Mouse (Mus musculus): ENCODE results near the gene Ppid. TPM values are rescaled to one million over a fixed set of nuclear protein-coding genes. Genes with fewer than 3 reads are reported as not detected.

Gene Ppid
- polyA plus RNA-seq, 1 experiment from 2014 or later: 161 TPM

GRCm38 (mm10) chr3:79627484-79628181, 36.5 kb downstream of the Ppid start:
- Histone ChIP-seq H3K27me3 (no peaks in the 10 kb centered on the region), H3K27ac (replicated peaks) (0 out of 2 replicates have a peak overlapping the region, but pooled peaks have one; percentile 78), H3K36me3 (peaks cover 17% of the 10 kb centered on the region), H3K4me1 (replicated peaks) (peaks cover 20% of the 10 kb centered on the region), H3K4me3 (peak overlapping the region; percentile 67), H3K4me2 (peak overlapping the region; percentile 81), H3K9ac (peak overlapping the region; percentile 75), H3K9me3 (no peaks in the 10 kb centered on the region)
- ATAC-seq (ENCODE audit: low read depth): no peak
- 35% methylated on average over 10 of the region's 10 CpGs for WGBS

- no peak for ATAC-seq (ENCODE audit: low read depth)
- Histone ChIP-seq H3K27ac (replicated peaks) (peak overlapping the region; percentile 78), H3K4me3 (peak overlapping the region; percentile 67), H3K9me3 (0 out of 2 replicates have a peak, but pooled peaks cover 2% of the 10 kb centered on the region), H3K4me2 (peak overlapping the region; percentile 81), H3K36me3 (peaks cover 19% of the 10 kb centered on the region), H3K9ac (peak overlapping the region; percentile 75), H3K27me3 (no peaks in the 10 kb centered on the region), H3K4me1 (replicated peaks) (peaks cover 20% of the 10 kb centered on the region)
- WGBS: under 1% methylated on average over 9 of the region's 9 CpGs
Observed at GRCm38 (mm10) chr3:79628182-79628560, 37.0 kb downstream of the Ppid start.

GRCm38 (mm10) chr3:79628561-79629415, 37.6 kb downstream of the Ppid start, which contains the start of gene 4930579G24Rik:
Gene 4930579G24Rik, plus strand, starts transcription at chr3:79629079.
- WGBS: under 1% methylated on average over 60 of the region's 60 CpGs
- H3K9ac ChIP-seq: peak within 1 kb of the TSS; percentile 77
- no peaks in the 10 kb centered on the region for H3K27me3 ChIP-seq
- peaks cover 25% of the 10 kb centered on the region for H3K36me3 ChIP-seq
- ATAC-seq (ENCODE audit: low read depth): peak; percentile 99
- peak within 1 kb of the TSS; percentile 81 for H3K27ac ChIP-seq (replicated peaks)
- H3K9me3 ChIP-seq: 0 out of 2 replicates have a peak, but pooled peaks cover 7% of the 10 kb centered on the region
- peak within 1 kb of the TSS; percentile 67 for H3K4me3 ChIP-seq
- peaks cover 20% of the 10 kb centered on the region for H3K4me1 ChIP-seq (replicated peaks)
- peak within 1 kb of the TSS; percentile 81 for H3K4me2 ChIP-seq

GRCm38 (mm10) chr3:79629416-79629730, 38.2 kb downstream of the Ppid start, which contains the start of gene Etfdh:
Gene Etfdh, minus strand, starts transcription at chr3:79629500.
- Histone ChIP-seq H3K9ac (peak within 1 kb of the TSS; percentile 77), H3K27me3 (no peaks in the 10 kb centered on the region), H3K9me3 (0 out of 2 replicates have a peak, but pooled peaks cover 8% of the 10 kb centered on the region), H3K36me3 (peaks cover 26% of the 10 kb centered on the region), H3K4me2 (peak within 1 kb of the TSS; percentile 81), H3K4me1 (replicated peaks) (peaks cover 20% of the 10 kb centered on the region), H3K4me3 (peak within 1 kb of the TSS; percentile 67), H3K27ac (replicated peaks) (peak within 1 kb of the TSS; percentile 81)
- under 1% methylated on average over 11 of the region's 11 CpGs for WGBS
- ATAC-seq (ENCODE audit: low read depth): peak; percentile 60

- no peak for ATAC-seq (ENCODE audit: low read depth)
- WGBS: 89% methylated on average over 6 of the region's 6 CpGs
- H3K4me3 ChIP-seq: no peak overlapping the region
- H3K9ac ChIP-seq: no peak overlapping the region
- H3K4me2 ChIP-seq: no peak overlapping the region
- H3K4me1 ChIP-seq (replicated peaks): no peaks in the 10 kb centered on the region
- H3K27ac ChIP-seq (replicated peaks): no peak overlapping the region
- no peaks in the 10 kb centered on the region for H3K36me3 ChIP-seq
- no peaks in the 10 kb centered on the region for H3K27me3 ChIP-seq
- no peaks in the 10 kb centered on the region for H3K9me3 ChIP-seq
Observed at GRCm38 (mm10) chr3:79652129-79652528, 61.0 kb downstream of the Ppid start.

Other genes starting within 250 kb of the Ppid start
- gene Fnip2, start 23.5 kb upstream of the Ppid start, polyA plus RNA-seq (2015; fragmentation: Nextera tagmentation; extraction: Ambion mirVana): 5.9 and 7.0 TPM in 2 replicates
- 10.0 and 11.1 TPM in 2 replicates for gene 4930579G24Rik, start 37.7 kb downstream of the Ppid start, polyA plus RNA-seq (2015; fragmentation: Nextera tagmentation; extraction: Ambion mirVana)
- 49.7 and 51.3 TPM in 2 replicates for gene Etfdh, start 38.2 kb downstream of the Ppid start, polyA plus RNA-seq (2015; fragmentation: Nextera tagmentation; extraction: Ambion mirVana)
- not detected in 2 replicates for gene Rxfp1, start 146.5 kb downstream of the Ppid start, polyA plus RNA-seq (2015; fragmentation: Nextera tagmentation; extraction: Ambion mirVana)

All from neural tube, embryonic 13.5 days (tissue).